Mouse (Mus musculus): ENCODE results near the gene Atg4d.
"Not testable (repeated sequence)": the region's sequence is repeated elsewhere in the genome, so short reads cannot be mapped to it uniquely, and the experiment has no call there.

The Atg4d gene

DNA sequence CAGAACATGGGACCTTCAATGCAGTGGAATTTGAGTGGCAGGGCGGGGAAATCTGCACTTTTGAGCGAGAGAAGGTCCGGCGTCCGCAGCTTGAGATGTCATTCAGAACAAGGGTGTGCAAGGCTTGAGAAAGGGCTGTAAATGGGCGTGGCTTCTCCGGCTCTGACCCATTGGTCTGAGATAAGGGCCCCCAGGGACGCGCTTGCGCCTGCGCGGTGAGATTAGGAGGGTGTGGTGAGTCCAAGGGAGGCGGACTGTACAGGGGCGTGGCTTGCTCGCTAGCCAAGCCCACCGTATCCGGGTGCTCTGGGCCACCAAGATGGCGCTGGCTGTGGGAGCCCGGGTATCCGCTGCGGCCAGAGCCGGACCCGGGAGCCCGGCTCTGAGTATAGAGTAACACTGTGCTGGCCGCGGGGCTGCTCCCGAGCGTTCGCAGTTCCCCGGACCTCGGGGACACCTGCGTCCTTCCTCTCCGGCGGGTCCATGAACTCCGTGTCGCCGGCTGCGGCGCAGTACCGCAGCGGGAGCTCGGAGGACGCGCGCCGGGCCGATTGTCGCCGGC is at the start of gene Atg4d:
TSS of gene Atg4d (plus strand) at position 294 of the 562 bp plus-strand sequence.
- DNase-seq (ENCODE audit: low spot score) = peak; percentile 99

DNA sequence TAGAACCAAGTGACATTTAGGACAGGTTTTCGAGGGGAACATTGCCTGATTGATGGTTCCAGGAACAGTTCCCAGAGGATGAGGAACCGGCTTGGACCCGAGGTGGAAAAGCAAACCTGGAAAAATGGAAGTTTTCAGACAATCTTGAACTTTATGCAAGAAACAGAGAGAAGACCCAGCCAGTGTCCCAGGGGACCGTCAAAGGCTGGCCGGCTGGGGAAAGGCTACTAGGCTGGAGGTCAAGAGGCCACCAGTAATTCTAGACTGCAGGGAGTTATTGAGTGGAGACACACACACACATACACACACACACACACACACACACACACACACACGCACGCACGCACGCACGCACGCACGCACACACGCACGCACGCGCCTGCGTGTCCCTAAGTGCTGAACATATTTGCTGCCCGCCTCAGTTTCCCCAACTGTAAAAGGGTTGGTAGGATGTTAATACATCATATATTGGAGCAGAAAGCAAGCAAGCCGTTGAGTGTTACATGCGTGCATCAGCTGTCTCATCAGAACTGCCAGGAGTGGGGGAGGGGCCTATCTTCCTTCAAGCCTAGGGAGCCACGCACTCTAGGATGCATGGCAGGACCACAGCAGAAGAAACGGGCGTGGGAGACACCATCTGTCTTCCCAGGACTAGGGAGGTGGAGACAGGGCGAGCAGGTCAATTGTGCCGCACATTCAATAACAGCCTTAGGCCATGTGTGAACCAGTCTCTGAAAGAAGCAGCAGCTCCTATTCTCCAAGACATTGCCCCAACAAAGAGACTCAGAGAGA is 48.8 kb upstream of the Atg4d start:
- no peak for DNase-seq (ENCODE audit: low spot score)

- no peak for DNase-seq (ENCODE audit: low spot score)
These were observed 45.3 kb upstream of the Atg4d start for GRCm38 (mm10) chr9:21219820-21220219.

GRCm38 (mm10) chr9:21220490-21221382 is 44.4 kb upstream of the Atg4d start:
- peak; percentile 94 for DNase-seq (ENCODE audit: low spot score)

DNA sequence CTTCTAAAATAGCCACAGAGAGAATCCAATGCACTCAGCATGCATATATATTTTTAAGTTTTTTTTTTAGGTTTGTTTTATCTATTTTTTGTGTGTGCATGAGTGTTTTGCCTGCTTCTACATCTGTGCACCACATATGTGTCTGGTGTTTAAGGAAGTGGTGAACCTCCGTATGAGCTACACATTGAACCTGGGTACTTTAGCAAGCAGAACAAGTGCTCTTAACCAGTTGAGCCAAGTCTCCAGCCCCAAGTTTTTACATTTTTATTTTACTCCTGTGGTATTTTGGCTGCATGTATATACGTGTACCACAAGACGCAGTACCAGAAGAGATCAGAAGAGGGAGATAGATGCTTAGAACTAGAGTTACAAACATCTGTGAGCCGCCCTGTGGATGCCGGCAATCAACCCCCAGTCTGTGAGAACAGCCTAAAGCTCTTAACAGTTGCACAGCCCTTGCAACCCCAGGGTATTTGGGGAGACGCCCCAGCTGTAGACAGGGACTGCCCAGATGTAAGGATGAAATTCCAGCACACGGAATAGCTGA is 43.6 kb upstream of the Atg4d start:
- no peak for DNase-seq (ENCODE audit: low spot score)

DNA sequence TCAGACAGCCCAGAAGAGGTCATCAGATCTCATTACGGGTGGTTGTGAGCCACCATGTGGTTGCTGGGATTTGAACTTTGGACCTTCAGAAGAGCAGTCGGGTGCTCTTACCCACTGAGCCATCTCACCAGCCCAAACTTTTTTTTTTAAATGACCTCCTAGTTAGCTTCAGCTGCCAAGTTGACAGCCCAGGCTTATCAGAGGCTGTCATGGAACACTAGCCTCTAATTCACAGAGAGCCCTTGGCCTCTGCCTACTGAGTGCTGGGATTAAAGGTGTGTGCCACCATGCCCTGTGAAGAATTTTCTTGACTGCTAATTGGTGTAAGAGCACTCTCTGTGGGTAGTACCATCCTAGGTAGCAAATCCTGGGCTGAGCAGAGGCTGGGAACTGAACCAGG is 41.6 kb upstream of the Atg4d start:
- DNase-seq (ENCODE audit: low spot score) = not testable (repeated sequence)

DNA sequence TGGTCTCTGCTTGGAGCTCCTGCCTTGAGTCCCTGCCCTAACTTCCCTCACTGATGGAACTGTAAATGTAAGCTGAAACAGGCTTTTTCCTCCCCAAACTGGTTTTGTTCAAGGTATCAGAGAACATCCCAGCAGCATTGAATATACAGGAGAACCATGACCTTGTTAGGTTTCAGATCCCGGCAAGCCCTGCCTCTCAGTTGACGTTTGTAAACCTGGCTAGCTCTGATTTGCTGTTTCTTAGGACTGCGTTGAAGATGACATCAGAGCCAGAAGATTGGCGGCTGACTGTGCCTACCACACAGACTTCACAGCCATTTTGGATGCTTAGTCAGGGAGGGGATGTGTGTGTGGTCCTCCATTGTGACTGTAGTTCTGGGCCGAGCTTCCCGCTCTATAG is 41.2 kb upstream of the Atg4d start:
- DNase-seq (ENCODE audit: low spot score) = no peak

DNA sequence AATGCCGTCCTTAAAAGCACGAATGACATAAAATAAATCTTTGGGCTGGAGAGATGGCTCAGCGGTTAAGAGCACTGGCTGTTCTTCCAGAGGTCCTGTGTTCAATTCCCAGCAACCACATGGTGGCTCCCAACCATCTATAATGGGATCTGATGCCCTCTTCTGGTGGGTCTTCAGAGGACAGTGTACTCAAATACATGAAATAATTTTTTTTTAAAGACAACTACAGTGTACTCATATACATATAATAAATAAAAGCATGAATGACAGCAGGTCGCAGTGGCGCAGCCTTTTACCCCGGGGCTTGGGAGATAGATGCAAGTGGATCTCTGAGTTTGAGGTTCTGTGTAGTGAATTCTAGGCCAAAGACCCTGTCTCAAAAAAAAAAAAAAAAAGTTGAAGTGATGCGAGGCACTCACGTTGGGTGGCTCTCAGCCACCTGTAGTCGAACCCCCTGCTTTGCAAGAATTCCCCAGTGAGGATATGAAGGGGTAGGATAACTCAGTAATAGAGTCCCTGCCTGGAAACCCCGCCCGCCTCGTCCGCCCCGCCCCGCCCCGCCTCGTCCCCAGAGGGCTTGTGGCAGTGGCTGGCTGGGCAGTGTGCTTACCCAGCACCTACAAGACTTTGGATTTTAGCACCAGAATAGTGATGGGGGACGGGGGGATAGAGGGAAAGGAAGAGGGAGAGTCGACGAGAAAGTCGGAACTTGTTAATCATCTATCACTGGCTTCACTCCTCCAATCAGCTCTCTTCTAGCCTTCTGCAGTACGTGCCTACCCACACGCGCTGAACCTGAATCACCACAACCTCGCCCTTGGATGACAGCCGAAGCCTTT is 40.3 kb upstream of the Atg4d start:
- peak; percentile 70 for DNase-seq (ENCODE audit: low spot score)

GRCm38 (mm10) chr9:21225415-21225758 is 39.7 kb upstream of the Atg4d start:
- no peak for DNase-seq (ENCODE audit: low spot score)

- no peak for DNase-seq (ENCODE audit: low spot score)
These were observed 37.8 kb upstream of the Atg4d start for GRCm38 (mm10) chr9:21227342-21227741.

GRCm38 (mm10) chr9:21231551-21231950 is 33.5 kb upstream of the Atg4d start:
- DNase-seq (ENCODE audit: low spot score) = no peak

DNA sequence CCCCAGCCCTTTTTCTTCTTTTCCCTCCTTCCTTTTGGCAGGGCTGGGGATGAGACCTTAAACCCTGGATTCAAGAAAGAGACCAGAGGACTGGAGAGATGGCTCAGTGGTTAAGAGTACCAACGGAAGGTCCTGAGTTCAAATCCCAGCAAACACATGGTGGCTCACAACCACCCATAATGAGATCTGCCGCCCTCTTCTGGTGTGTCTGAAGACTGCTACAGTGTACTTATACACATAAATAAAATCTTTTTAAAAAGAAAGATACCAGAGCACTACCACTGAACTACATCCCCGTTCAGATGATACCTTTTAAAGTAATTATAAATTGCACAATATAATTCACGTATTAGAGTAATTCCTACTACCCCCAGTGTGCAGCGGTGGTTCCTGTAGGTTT is 32.2 kb upstream of the Atg4d start:
- DNase-seq (ENCODE audit: low spot score) = no peak

DNA sequence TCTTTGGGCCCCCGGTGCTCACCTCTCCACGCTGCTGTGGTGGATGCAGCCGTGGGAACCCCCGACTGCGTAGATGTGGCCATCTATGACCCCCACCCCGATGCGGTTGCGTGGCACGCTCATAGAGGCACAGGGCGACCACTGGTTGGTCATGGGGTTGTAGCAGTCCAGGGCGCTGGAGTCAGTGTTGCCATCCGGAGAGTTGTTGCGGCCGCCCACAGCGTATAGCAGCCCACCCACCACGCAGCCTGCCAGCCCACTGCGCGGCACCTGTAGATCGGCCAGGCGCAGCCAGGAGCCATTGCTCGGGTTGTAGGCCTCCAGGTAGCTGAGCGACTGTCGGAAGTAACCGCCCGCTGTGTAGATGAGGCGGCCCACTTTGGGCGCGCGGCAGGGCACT is 31.7 kb upstream of the Atg4d start:
- no peak for DNase-seq (ENCODE audit: low spot score)

DNA sequence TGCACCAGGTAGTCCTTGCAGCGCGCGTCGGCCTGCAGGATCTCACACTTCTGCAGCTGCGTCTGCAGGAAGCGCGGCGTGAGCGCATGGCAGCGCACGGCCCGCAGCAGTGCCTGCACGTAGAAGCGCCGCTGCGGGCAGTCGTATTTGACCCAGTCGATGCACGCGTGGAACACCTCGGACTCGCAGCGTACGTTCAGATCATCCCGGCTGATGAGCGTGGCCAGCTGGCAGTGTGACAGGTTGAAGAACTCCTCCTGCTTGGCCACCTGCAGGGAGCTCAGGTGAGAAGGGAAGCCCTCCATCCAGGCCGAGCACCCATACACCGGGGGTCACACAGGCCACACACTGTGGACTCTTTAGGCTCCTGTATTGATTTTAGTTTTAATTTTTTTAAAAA is 31.3 kb upstream of the Atg4d start:
- no peak for DNase-seq (ENCODE audit: low spot score)

DNA sequence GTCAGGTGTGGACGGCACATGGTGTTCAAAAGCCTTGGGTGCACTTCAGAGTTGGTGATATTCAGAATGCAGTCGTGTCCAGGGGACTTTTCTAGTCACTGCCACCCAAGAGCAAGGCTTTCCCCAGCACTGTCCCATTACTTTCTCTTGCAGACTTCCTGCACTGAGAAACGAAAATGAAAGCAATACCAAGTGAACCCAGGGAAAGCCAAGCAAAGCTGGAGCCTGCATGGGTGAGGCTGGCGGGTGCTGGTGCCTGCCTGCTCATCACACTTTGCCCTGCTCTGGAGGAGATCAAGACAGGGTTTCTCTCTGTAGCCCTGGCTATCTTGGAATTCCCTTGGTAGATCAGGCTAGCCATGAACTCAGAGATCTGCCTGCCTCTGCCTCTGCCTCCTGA is 29.8 kb upstream of the Atg4d start:
- DNase-seq (ENCODE audit: low spot score) = no peak

- no peak for DNase-seq (ENCODE audit: low spot score)
These were observed 28.1 kb upstream of the Atg4d start for GRCm38 (mm10) chr9:21236991-21237367.

GRCm38 (mm10) chr9:21237368-21238003 is 27.6 kb upstream of the Atg4d start:
- no peak for DNase-seq (ENCODE audit: low spot score)

DNA sequence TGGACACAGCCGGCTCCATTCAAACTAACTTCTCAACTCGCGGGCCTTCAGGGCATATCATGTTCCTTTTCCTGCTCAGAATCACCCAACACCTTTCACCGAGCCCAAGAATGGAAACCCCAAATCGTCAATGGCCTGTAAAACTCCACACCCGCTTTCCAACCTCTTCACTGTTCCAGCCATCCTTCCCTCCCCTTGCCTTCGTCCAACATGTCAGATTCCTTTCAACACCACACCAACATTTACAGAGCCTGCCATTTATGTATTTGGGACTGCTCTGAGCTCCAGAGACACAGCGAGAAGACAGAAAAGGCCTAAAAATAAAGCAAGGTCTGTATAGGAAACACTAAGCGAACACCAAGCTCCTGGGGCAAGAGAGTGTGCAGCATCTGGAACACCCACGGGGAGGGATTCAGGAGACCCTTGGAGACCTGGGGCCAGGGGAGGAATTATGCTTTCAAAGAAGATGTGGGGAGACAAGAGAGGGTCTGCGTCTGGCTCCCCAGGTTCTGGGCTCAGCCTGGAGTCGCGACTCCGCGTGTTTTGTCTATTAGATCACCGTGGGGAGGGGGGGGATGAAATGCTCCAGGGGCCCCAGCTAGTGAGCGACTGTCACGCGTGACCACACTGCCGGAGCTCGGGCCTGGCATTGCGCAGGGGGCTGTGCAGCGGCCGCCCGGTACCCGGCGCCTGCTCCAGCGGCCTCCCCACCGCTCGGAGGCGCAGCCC is 26.9 kb upstream of the Atg4d start:
- no peak for DNase-seq (ENCODE audit: low spot score)

DNA sequence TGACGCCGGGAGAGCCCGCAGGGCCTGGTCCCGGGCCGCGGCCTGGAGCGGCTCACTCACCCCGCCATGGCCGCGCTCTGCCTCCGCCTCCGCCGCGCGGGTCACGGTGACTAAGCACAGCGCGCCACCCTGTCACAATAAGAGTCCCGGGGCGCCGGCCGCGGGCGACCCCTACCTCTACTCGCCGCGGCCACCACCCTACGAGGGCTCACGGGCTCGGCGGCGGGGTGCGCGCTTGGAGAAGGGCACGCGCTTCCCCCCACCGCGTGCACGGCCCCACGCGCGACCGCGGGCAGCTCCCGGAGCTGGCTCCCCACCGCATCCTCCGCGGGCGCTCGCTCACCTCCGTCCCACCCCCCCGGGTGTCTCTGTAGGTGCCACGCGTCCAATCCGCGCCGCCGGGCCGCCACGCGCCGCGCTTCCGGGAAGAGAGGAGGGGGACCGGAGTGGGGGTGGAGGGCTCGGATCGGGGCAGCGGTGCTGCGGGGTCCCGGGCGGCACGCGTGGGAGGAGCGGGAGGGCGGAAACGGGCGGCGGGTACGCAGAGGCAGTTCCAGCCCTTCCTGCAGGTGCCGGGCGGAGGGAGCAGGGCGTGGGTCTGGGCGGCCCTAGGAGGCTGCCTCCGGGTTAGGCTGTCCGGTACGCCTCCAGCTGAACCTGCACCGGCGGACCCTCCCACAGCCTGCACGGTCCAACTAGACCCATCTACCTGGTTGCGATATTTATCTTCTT is 26.2 kb upstream of the Atg4d start, which contains the start of gene Keap1:
TSS of gene Keap1 (minus strand) at position 629 of the 732 bp plus-strand sequence.
- peak; percentile 85 for DNase-seq (ENCODE audit: low spot score)

DNA sequence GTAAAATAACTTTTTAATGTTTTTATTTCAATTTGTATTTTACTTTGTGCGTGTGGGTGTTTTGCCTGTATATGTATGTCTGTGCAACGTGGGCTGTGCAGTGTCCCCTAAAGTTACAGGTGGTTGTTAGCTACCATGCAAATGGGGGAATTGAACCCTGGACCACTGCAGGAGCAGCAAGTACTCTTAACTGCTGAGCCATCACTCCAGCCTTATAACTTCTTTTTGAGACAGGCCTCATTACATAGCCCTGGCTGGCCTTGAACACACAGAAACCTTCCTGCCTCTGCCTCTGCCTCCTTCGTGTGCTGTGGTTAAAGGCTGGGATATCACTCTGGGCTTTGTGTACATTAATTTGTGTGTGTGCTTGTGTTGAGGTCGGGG is 25.6 kb upstream of the Atg4d start:
- DNase-seq (ENCODE audit: low spot score) = no peak

Measured in urinary bladder, postnatal 14 days (tissue).